Mouse (Mus musculus) erythroblast, embryonic 14.5 days (primary cell): ENCODE measurements around the gene Nfia. TPM values are rescaled to one million over a fixed set of nuclear protein-coding genes. Genes with fewer than 3 reads are reported as not detected.

ENCODE experiments used
- H3K27me3 ChIP-seq: 2 replicates; pipeline ENCODE4 v1.6.1; 2012; ENCODE audit warnings: inconsistent platforms; ENCODE audit not compliant: control insufficient read depth
- H3K36me3 ChIP-seq: 2 replicates; pipeline ENCODE4 v1.6.1; 2012; ENCODE audit warnings: mild to moderate bottlenecking, inconsistent platforms; ENCODE audit not compliant: control insufficient read depth
- H3K4me1 ChIP-seq: 2 replicates; pipeline ENCODE4 v1.6.1; 2012; ENCODE audit warnings: inconsistent platforms; ENCODE audit not compliant: control insufficient read depth
- H3K4me3 ChIP-seq: replicated peaks from 2 replicates; pipeline ENCODE3; 2012; ENCODE audit warnings: moderate library complexity, mild to moderate bottlenecking, inconsistent platforms
- H3K9me3 ChIP-seq: 2 replicates; pipeline ENCODE4 v1.6.1; 2012; ENCODE audit warnings: low read length, inconsistent platforms, mixed read lengths; ENCODE audit not compliant: control insufficient read depth
- GATA1 ChIP-seq: IDR thresholded peaks from 2 replicates; pipeline ENCODE4 v1.6.1; 2012; ENCODE audit warnings: low read length, inconsistent platforms, mixed read lengths
- TAL1 ChIP-seq: IDR thresholded peaks from 3 replicates; pipeline ENCODE4 v1.6.1; 2012; ENCODE audit warnings: low read length, inconsistent platforms, mixed read lengths
- polyA plus RNA-seq: library from polyadenylated mRNA; stranded (reverse); fragments of >175 nt; gene quantifications from 2 replicates; pipeline ENCODE4 v1.2.3, GENCODE M21; 2012

Gene Nfia
- polyA plus RNA-seq, 1 experiment: 0.08 TPM

GRCm38 (mm10) chr4:97947484-97947883 lies 174.9 kb downstream of the Nfia start:
- Histone ChIP-seq H3K9me3 (no peaks in the 10 kb centered on the region), H3K36me3 (no peaks in the 10 kb centered on the region), H3K4me1 (no peaks in the 10 kb centered on the region), H3K4me3 (no peak overlapping the region), H3K27me3 (no peaks in the 10 kb centered on the region)
- TF ChIP-seq GATA1: no peak
- no peak for TF ChIP-seq TAL1

- no peaks in the 10 kb centered on the region for H3K36me3 ChIP-seq
- H3K9me3 ChIP-seq: no peaks in the 10 kb centered on the region
- no peak overlapping the region for H3K4me3 ChIP-seq
- no peaks in the 10 kb centered on the region for H3K27me3 ChIP-seq
- no peak for TF ChIP-seq TAL1
- no peak for TF ChIP-seq GATA1
- H3K4me1 ChIP-seq: no peaks in the 10 kb centered on the region
Measured at GRCm38 (mm10) chr4:97948250-97948649, 175.7 kb downstream of the Nfia start.

- Histone ChIP-seq H3K9me3 (no peaks in the 10 kb centered on the region), H3K27me3 (no peaks in the 10 kb centered on the region), H3K4me1 (no peaks in the 10 kb centered on the region), H3K36me3 (no peaks in the 10 kb centered on the region), H3K4me3 (no peak overlapping the region)
- no peak for TF ChIP-seq GATA1
Measured at GRCm38 (mm10) chr4:97950341-97951071, 178.0 kb downstream of the Nfia start.

- Histone ChIP-seq H3K4me1 (no peaks in the 10 kb centered on the region), H3K4me3 (no peak overlapping the region), H3K9me3 (no peaks in the 10 kb centered on the region), H3K27me3 (no peaks in the 10 kb centered on the region), H3K36me3 (no peaks in the 10 kb centered on the region)
- no peak for TF ChIP-seq GATA1
- no peak for TF ChIP-seq TAL1
Measured at GRCm38 (mm10) chr4:97953886-97954285, 181.4 kb downstream of the Nfia start.

- H3K27me3 ChIP-seq: no peaks in the 10 kb centered on the region
- H3K4me3 ChIP-seq: no peak overlapping the region
- H3K4me1 ChIP-seq: no peaks in the 10 kb centered on the region
- H3K36me3 ChIP-seq: no peaks in the 10 kb centered on the region
- TF ChIP-seq TAL1 (no peak), GATA1 (no peak)
- no peaks in the 10 kb centered on the region for H3K9me3 ChIP-seq
Measured at GRCm38 (mm10) chr4:97958121-97958520, 185.6 kb downstream of the Nfia start.

- Histone ChIP-seq H3K36me3 (no peaks in the 10 kb centered on the region), H3K27me3 (no peaks in the 10 kb centered on the region), H3K4me1 (no peaks in the 10 kb centered on the region), H3K9me3 (no peaks in the 10 kb centered on the region), H3K4me3 (no peak overlapping the region)
- TF ChIP-seq TAL1 (no peak), GATA1 (no peak)
Measured at GRCm38 (mm10) chr4:97962856-97963255, 190.3 kb downstream of the Nfia start.

GRCm38 (mm10) chr4:97963951-97964350 lies 191.4 kb downstream of the Nfia start:
- no peaks in the 10 kb centered on the region for H3K9me3 ChIP-seq
- H3K4me3 ChIP-seq: no peak overlapping the region
- TF ChIP-seq TAL1 (no peak), GATA1 (no peak)
- H3K36me3 ChIP-seq: no peaks in the 10 kb centered on the region
- no peaks in the 10 kb centered on the region for H3K4me1 ChIP-seq
- no peaks in the 10 kb centered on the region for H3K27me3 ChIP-seq

- no peaks in the 10 kb centered on the region for H3K9me3 ChIP-seq
- H3K36me3 ChIP-seq: no peaks in the 10 kb centered on the region
- no peak overlapping the region for H3K4me3 ChIP-seq
- H3K4me1 ChIP-seq: no peaks in the 10 kb centered on the region
- H3K27me3 ChIP-seq: no peaks in the 10 kb centered on the region
- no peak for TF ChIP-seq GATA1
- no peak for TF ChIP-seq TAL1
Measured at GRCm38 (mm10) chr4:97968786-97969348, 196.3 kb downstream of the Nfia start.

GRCm38 (mm10) chr4:97973064-97973463 lies 200.5 kb downstream of the Nfia start:
- Histone ChIP-seq H3K27me3 (no peaks in the 10 kb centered on the region), H3K4me3 (no peak overlapping the region)
- TF ChIP-seq TAL1: no peak
- TF ChIP-seq GATA1: no peak

GRCm38 (mm10) chr4:97974037-97974436 lies 201.5 kb downstream of the Nfia start:
- Histone ChIP-seq H3K36me3 (no peaks in the 10 kb centered on the region), H3K4me1 (no peaks in the 10 kb centered on the region), H3K27me3 (no peaks in the 10 kb centered on the region), H3K9me3 (no peaks in the 10 kb centered on the region), H3K4me3 (no peak overlapping the region)
- no peak for TF ChIP-seq GATA1
- no peak for TF ChIP-seq TAL1

More at GRCm38 (mm10) chr4:97973064-97973463, 200.5 kb downstream of the Nfia start:
- Histone ChIP-seq H3K9me3 (no peaks in the 10 kb centered on the region), H3K4me1 (no peaks in the 10 kb centered on the region), H3K36me3 (no peaks in the 10 kb centered on the region)
